Mouse (Mus musculus) CH12.LX (cell line): ENCODE measurements around the gene Cldn8. TPM values are rescaled to one million over a fixed set of nuclear protein-coding genes. Genes with fewer than 3 reads are reported as not detected.

Source experiments
- DNase-seq: peaks from one replicate; pipeline ENCODE4 v3.0.0-alpha.2; 2013; ENCODE audit errors: extremely low read depth
- H3K27ac ChIP-seq: 2 replicates; pipeline ENCODE4 v1.5.1; 2012; ENCODE audit warnings: low read depth, mild to moderate bottlenecking, control low read depth, moderate library complexity; ENCODE audit not compliant: insufficient read depth
- H3K27me3 ChIP-seq: replicated peaks from 2 replicates; pipeline ENCODE3; 2012; ENCODE audit warnings: inconsistent platforms
- H3K36me3 ChIP-seq, 2 experiments: replicated peaks in 1 of 2; 2 replicates each; pipeline versions ENCODE3 to v1.6.1; 2012; ENCODE audit warnings: inconsistent platforms in 1 of 2, low read length in 1 of 2, mild to moderate bottlenecking in 1 of 2, mixed read lengths in 1 of 2, moderate library complexity in 1 of 2; ENCODE audit not compliant: control insufficient read depth in 1 of 2, insufficient read depth in 1 of 2
- H3K4me1 ChIP-seq, 2 experiments: 2 replicates each; pipeline ENCODE4 v1.6.1; 2012; ENCODE audit warnings: inconsistent platforms in 1 of 2, moderate library complexity in 1 of 2; ENCODE audit not compliant: insufficient read depth in 2 of 2, control insufficient read depth in 1 of 2
- H3K4me2 ChIP-seq: 2 replicates; pipeline ENCODE4 v1.6.1; 2012; ENCODE audit warnings: low read depth, mild to moderate bottlenecking, control low read depth; ENCODE audit not compliant: poor library complexity, insufficient read depth, severe bottlenecking
- H3K4me3 ChIP-seq, 3 experiments: fragments of 150-350 bp in 1 of 3; sonication (generic) in 1 of 3; replicated peaks in 1 of 3; 2 replicates each; pipeline versions ENCODE3 to v1.5.1; 2011 to 2012; ENCODE audit warnings: low read depth in 2 of 3, low read length in 2 of 3, mild to moderate bottlenecking in 2 of 3, moderate library complexity in 2 of 3, control low read depth in 1 of 3, improper control_type of control experiment in 1 of 3, inconsistent platforms in 1 of 3, mixed read lengths in 1 of 3; ENCODE audit not compliant: poor library complexity in 1 of 3
- H3K79me2 ChIP-seq: replicated peaks from 2 replicates; pipeline ENCODE4 v1.6.1; 2012; ENCODE audit warnings: mild to moderate bottlenecking, moderate library complexity; ENCODE audit not compliant: control insufficient read depth, poor library complexity, insufficient read depth, severe bottlenecking; ENCODE audit errors: extremely low read depth
- H3K9ac ChIP-seq: 2 replicates; pipeline ENCODE4 v1.6.1; 2012; ENCODE audit warnings: low read depth, mild to moderate bottlenecking, control low read depth, moderate library complexity; ENCODE audit not compliant: insufficient read depth
- H3K9me3 ChIP-seq: replicated peaks from 2 replicates; pipeline ENCODE3; 2012; ENCODE audit warnings: low read length, inconsistent platforms, mixed read lengths
- CHD2 ChIP-seq: IDR thresholded peaks from 2 replicates; pipeline ENCODE4 v1.6.1; 2011; ENCODE audit warnings: low read length, improper control_type of control experiment
- E2F4 ChIP-seq: IDR thresholded peaks from 2 replicates; pipeline ENCODE4 v1.6.1; 2011; ENCODE audit warnings: low read depth, low read length, improper control_type of control experiment; ENCODE audit not compliant: insufficient replicate concordance
- EP300 ChIP-seq: IDR thresholded peaks from 2 replicates; pipeline ENCODE4 v1.6.1; 2011; ENCODE audit warnings: low read length, improper control_type of control experiment
- ETS1 ChIP-seq: conservative IDR thresholded peaks from 2 replicates; pipeline ENCODE4 v1.6.1; 2012; ENCODE audit warnings: low read depth, mild to moderate bottlenecking, inconsistent platforms, low read length, improper control_type of control experiment, moderate library complexity
- GABPA ChIP-seq: IDR thresholded peaks from 2 replicates; pipeline ENCODE4 v1.6.1; 2012; ENCODE audit warnings: low read depth, low read length, improper control_type of control experiment, inconsistent platforms; ENCODE audit not compliant: insufficient replicate concordance
- HCFC1 ChIP-seq: IDR thresholded peaks from 2 replicates; pipeline ENCODE4 v1.6.1; 2012; ENCODE audit warnings: low read depth, mild to moderate bottlenecking, inconsistent platforms, low read length, improper control_type of control experiment
- JUN ChIP-seq: IDR thresholded peaks from 2 replicates; pipeline ENCODE4 v1.6.1; 2011; ENCODE audit warnings: low read depth, mild to moderate bottlenecking, low read length, improper control_type of control experiment, moderate library complexity; ENCODE audit not compliant: insufficient read depth
- MAX ChIP-seq: IDR thresholded peaks from 2 replicates; pipeline ENCODE4 v1.6.1; 2011; ENCODE audit warnings: low read length, improper control_type of control experiment
- MYC ChIP-seq: IDR thresholded peaks from 2 replicates; pipeline ENCODE4 v1.6.1; 2011; ENCODE audit warnings: low read depth, mild to moderate bottlenecking, improper control_type of control experiment, low read length
- POLR2AphosphoS2 ChIP-seq: IDR thresholded peaks from 2 replicates; pipeline ENCODE4 v1.6.1; 2011; ENCODE audit warnings: low read depth, low read length, improper control_type of control experiment
- RCOR1 ChIP-seq: conservative IDR thresholded peaks from 2 replicates; pipeline ENCODE4 v1.6.1; 2012; ENCODE audit warnings: low read depth, mild to moderate bottlenecking, inconsistent platforms, low read length, improper control_type of control experiment
- SMC3 ChIP-seq: IDR thresholded peaks from 2 replicates; pipeline ENCODE4 v1.6.1; 2011; ENCODE audit warnings: low read depth, low read length, improper control_type of control experiment
- TBP ChIP-seq: conservative IDR thresholded peaks from 2 replicates; pipeline ENCODE4 v1.6.1; 2011; ENCODE audit warnings: low read depth, low read length, improper control_type of control experiment
- UBTF ChIP-seq: IDR thresholded peaks from 2 replicates; pipeline ENCODE4 v1.6.1; 2012; ENCODE audit warnings: low read depth, mild to moderate bottlenecking, inconsistent platforms, low read length, improper control_type of control experiment, moderate library complexity
- ZC3H11A ChIP-seq: IDR thresholded peaks from 2 replicates; pipeline ENCODE4 v1.6.1; 2012; ENCODE audit warnings: low read depth, mild to moderate bottlenecking, inconsistent platforms, low read length, improper control_type of control experiment
- ZKSCAN1 ChIP-seq: IDR thresholded peaks from 2 replicates; pipeline ENCODE4 v1.6.1; 2012; ENCODE audit warnings: low read depth, inconsistent platforms, low read length, improper control_type of control experiment, borderline replicate concordance
- dilution Hi-C: fragments of 300-500 bp; cut with MboI; formaldehyde crosslinking; loops from 2 replicates; pipeline ENCODE4 v1.14.3; 2020; ENCODE audit warnings: low sequenced_read_pairs; ENCODE audit not compliant: extremely low pct_unique_long_range_greater_than_20kb, extremely low pct_ligation_motif_present
- in situ Hi-C: fragments of 300-500 bp; cut with MboI; formaldehyde crosslinking; loops from 3 replicates; pipeline ENCODE4 v1.14.3; 2019; ENCODE audit warnings: low sequenced_read_pairs, low pct_ligation_motif_present, low pct_unique_long_range_greater_than_20kb, mixed read lengths
- polyA plus RNA-seq: library from polyadenylated mRNA; unstranded; fragments of >175 nt; gene quantifications from 2 replicates; pipeline ENCODE4 v1.2.1, GENCODE M21; 2012; ENCODE audit warnings: low read depth; ENCODE audit not compliant: insufficient read length
- total RNA-seq, 2 experiments: library from RNA; depleted of rRNA; stranded (reverse); fragments of 300-350 nt in 1 of 2; fragments of >200 nt in 1 of 2; gene quantifications; 2 replicates each; pipeline ENCODE4 v1.2.3; 2012 to 2014

Gene Cldn8
- total and polyA plus RNA-seq, 3 experiments = not detected

- H3K27ac ChIP-seq = no peak overlapping the region
- dilution Hi-C loops = no loop called here
- in situ Hi-C loops = no loop called here
Measured at GRCm38 (mm10) chr16:88592758-88593157, 29.8 kb upstream of the Cldn8 start.

DNA sequence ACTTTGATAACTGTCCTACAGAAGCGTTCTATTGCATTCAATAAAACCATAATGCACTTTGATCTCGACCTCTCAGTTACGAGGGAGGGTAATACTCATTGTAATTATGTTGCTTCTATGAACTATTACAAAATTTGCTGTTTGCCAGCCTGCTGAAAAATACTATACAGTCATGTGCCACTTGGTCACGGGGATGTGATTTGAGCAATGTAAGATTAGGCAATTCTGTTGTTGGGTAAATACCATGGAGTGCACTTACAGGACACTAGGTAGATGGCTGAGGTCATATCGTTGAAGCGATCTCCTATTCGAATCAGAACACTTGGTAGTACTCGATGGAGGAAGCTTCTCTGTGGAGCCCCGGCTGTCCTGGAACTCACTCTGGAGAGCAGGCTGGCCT, 20.4 kb upstream of the Cldn8 start:
- Histone ChIP-seq H3K9ac (no peak overlapping the region), H3K4me1 (no peaks in the 10 kb centered on the region), H3K9me3 (peaks cover 68% of the 10 kb centered on the region), H3K27me3 (no peaks in the 10 kb centered on the region), H3K79me2 (no peaks in the 10 kb centered on the region), H3K27ac (no peak overlapping the region), H3K4me3 (no peak overlapping the region), H3K36me3 (no peaks in the 10 kb centered on the region), H3K4me2 (no peak overlapping the region)
- no peak for DNase-seq
- in situ Hi-C loops = no loop called here
- dilution Hi-C loops = no loop called here
- no peak for TF ChIP-seq UBTF
- TF ChIP-seq SMC3 = no peak
- no peak for TF ChIP-seq TBP
- TF ChIP-seq RCOR1 = no peak

More at GRCm38 (mm10) chr16:88592758-88593157, 29.8 kb upstream of the Cldn8 start:
- no peaks in the 10 kb centered on the region for H3K36me3 ChIP-seq
- TF ChIP-seq SMC3 = no peak
- no peak for TF ChIP-seq CHD2
- no peak for TF ChIP-seq MAX
- TF ChIP-seq, all 38 proteins: peak for 0
- no peaks in the 10 kb centered on the region for H3K79me2 ChIP-seq
- H3K9ac ChIP-seq = no peak overlapping the region
- no peaks in the 10 kb centered on the region for H3K27me3 ChIP-seq
- no peak overlapping the region for H3K4me2 ChIP-seq
- peaks cover 50% of the 10 kb centered on the region for H3K9me3 ChIP-seq
- no peak for DNase-seq
- no peak overlapping the region for H3K4me3 ChIP-seq
- H3K4me1 ChIP-seq = no peaks in the 10 kb centered on the region

DNA sequence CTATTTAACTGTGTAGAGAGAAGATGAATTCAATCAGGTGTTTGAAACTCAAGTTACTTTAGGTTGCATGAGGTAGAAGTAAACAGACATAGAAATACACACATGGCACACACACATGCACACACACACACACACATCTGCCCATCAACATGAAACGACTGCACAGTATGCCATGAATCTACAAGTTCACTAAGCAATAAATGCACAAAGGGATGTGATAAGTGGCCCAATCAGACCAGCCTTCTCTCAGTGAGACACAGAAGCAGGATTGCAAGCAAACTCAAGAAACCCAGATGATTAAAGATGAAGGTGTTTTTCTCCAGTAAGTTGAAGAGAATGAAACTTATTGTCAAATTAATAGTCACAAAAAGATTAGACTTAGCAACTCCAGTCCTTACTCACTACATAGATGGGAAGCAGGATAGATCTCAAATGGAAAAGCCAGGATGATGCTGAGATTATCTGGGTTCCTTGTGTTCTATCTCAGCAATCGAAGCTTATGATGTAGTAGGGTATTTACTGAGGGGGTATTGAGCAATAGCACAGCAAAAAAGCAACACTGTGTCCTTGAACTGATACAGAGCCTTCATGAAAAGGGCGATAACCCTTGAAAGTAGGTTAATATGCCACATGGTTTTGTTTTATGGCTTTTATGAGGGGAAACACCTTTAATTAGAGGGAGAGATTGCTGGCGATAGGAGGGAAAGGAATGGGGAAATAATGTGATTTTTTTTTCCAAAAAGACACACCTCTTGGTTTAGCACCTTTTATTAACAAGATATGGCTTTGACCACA, 13.1 kb upstream of the Cldn8 start:
- Histone ChIP-seq H3K79me2 (no peaks in the 10 kb centered on the region), H3K9me3 (peaks cover 59% of the 10 kb centered on the region), H3K4me3 (no peak overlapping the region), H3K36me3 (no peaks in the 10 kb centered on the region), H3K4me1 (no peaks in the 10 kb centered on the region), H3K27me3 (no peaks in the 10 kb centered on the region), H3K4me2 (no peak overlapping the region), H3K9ac (no peak overlapping the region), H3K27ac (no peak overlapping the region)
- dilution Hi-C loops = no loop called here
- no peak for TF ChIP-seq JUN
- TF ChIP-seq GABPA = no peak
- TF ChIP-seq POLR2AphosphoS2 = no peak
- no peak for TF ChIP-seq ETS1
- TF ChIP-seq ZC3H11A = no peak
- no peak for TF ChIP-seq MYC
- no peak for TF ChIP-seq RCOR1
- no peak for TF ChIP-seq UBTF
- no peak for TF ChIP-seq EP300
- no peak for TF ChIP-seq ZKSCAN1
- no peak for TF ChIP-seq E2F4
- TF ChIP-seq SMC3 = no peak
- TF ChIP-seq HCFC1 = no peak
- in situ Hi-C loops = no loop called here
- DNase-seq = no peak
